Mouse (Mus musculus) liver, embryonic 16.5 days (tissue): ENCODE measurements around the gene AL607142.1. TPM values are rescaled to one million over a fixed set of nuclear protein-coding genes. Genes with fewer than 3 reads are reported as not detected.

Experiments
- ATAC-seq: fragments of 200-750 bp; cut with Nextera tagmentation; 2 replicates; pipeline ENCODE4 v1.8.0; 2017; ENCODE audit warnings: low read depth, mild to moderate bottlenecking, moderate number of reproducible peaks, moderate library complexity
- H3K27ac ChIP-seq: fragments of 300-500 bp; sonication (generic); 2 replicates; pipeline ENCODE4 v1.5.1; 2014; ENCODE audit warnings: mild to moderate bottlenecking, low read length
- H3K27me3 ChIP-seq: fragments of 300-500 bp; sonication (generic); 2 replicates; pipeline ENCODE4 v1.6.1; 2014; ENCODE audit warnings: low read depth, low read length, mixed read lengths; ENCODE audit not compliant: control insufficient read depth, insufficient read depth
- H3K36me3 ChIP-seq: fragments of 300-500 bp; sonication (generic); 2 replicates; pipeline ENCODE4 v1.6.1; 2014; ENCODE audit warnings: mild to moderate bottlenecking; ENCODE audit not compliant: control insufficient read depth, insufficient read depth
- H3K4me1 ChIP-seq: fragments of 300-500 bp; sonication (generic); 2 replicates; pipeline ENCODE4 v1.6.1; 2014; ENCODE audit warnings: low read depth, low read length, mixed read lengths; ENCODE audit not compliant: control insufficient read depth
- H3K4me2 ChIP-seq: fragments of 300-500 bp; sonication (generic); 2 replicates; pipeline ENCODE4 v1.6.1; 2014; ENCODE audit warnings: low read depth, low read length, mixed read lengths
- H3K4me3 ChIP-seq: fragments of 300-500 bp; sonication (generic); 2 replicates; pipeline ENCODE4 v1.5.1; 2014; ENCODE audit warnings: low read depth, mild to moderate bottlenecking, low read length
- H3K9ac ChIP-seq: fragments of 300-500 bp; sonication (generic); 2 replicates; pipeline ENCODE4 v1.6.1; 2014; ENCODE audit warnings: low read depth, low read length
- H3K9me3 ChIP-seq: fragments of 300-500 bp; sonication (generic); replicated peaks from 2 replicates; pipeline ENCODE4 v1.6.1; 2016; ENCODE audit warnings: low read length; ENCODE audit not compliant: control insufficient read depth
- WGBS: fragments of 180-500 bp; shearing (Covaris S2); extraction: QIAGEN DNeasy Blood & Tissue Kit; methylation state at CpG from one replicate; pipeline ENCODE4 v1.1.7; 2014; ENCODE audit not compliant: insufficient replicate concordance; 5-methylcytosine and 5-hydroxymethylcytosine counted together
- polyA plus RNA-seq: library from polyadenylated mRNA; unstranded; fragments of >200 nt; fragmentation: Nextera tagmentation; extraction: Ambion mirVana; gene quantifications from 2 replicates; pipeline ENCODE4 v1.2.1, GENCODE M21; 2015

The AL607142.1 gene
- polyA plus RNA-seq, 1 experiment from 2014 or later = not detected

- Histone ChIP-seq H3K27ac (no peak overlapping the region), H3K9me3 (no peaks in the 10 kb centered on the region), H3K36me3 (no peaks in the 10 kb centered on the region), H3K27me3 (peaks cover 24% of the 10 kb centered on the region), H3K9ac (no peak overlapping the region), H3K4me2 (no peak overlapping the region), H3K4me3 (no peak overlapping the region), H3K4me1 (no peaks in the 10 kb centered on the region)
- WGBS = 61% methylated on average over 4 of the region's 4 CpGs
- ATAC-seq = no peak
Measured at GRCm38 (mm10) chr4:120036294-120036693, 28.5 kb upstream of the AL607142.1 start.

- Histone ChIP-seq H3K9ac (no peak overlapping the region), H3K4me1 (no peaks in the 10 kb centered on the region), H3K4me2 (no peak overlapping the region), H3K27ac (no peak overlapping the region), H3K4me3 (no peak overlapping the region), H3K27me3 (peaks cover 22% of the 10 kb centered on the region), H3K36me3 (no peaks in the 10 kb centered on the region), H3K9me3 (no peaks in the 10 kb centered on the region)
- no peak for ATAC-seq
- WGBS = 27% methylated on average over 7 of the region's 7 CpGs
Measured at GRCm38 (mm10) chr4:120037007-120037406, 27.8 kb upstream of the AL607142.1 start.

GRCm38 (mm10) chr4:120041520-120041919, 23.3 kb upstream of the AL607142.1 start:
- no peaks in the 10 kb centered on the region for H3K36me3 ChIP-seq
- H3K9me3 ChIP-seq = no peaks in the 10 kb centered on the region
- no peak for ATAC-seq
- H3K9ac ChIP-seq = no peak overlapping the region
- no peak overlapping the region for H3K27ac ChIP-seq
- H3K4me3 ChIP-seq = no peak overlapping the region
- H3K27me3 ChIP-seq = no peaks in the 10 kb centered on the region
- 39% methylated on average over 2 of the region's 2 CpGs for WGBS
- H3K4me2 ChIP-seq = no peak overlapping the region
- no peaks in the 10 kb centered on the region for H3K4me1 ChIP-seq

GRCm38 (mm10) chr4:120042480-120042879, 22.3 kb upstream of the AL607142.1 start:
- H3K4me2 ChIP-seq = no peak overlapping the region
- no peak for ATAC-seq

GRCm38 (mm10) chr4:120044612-120045011, 20.2 kb upstream of the AL607142.1 start:
- no peak for ATAC-seq

More at GRCm38 (mm10) chr4:120042480-120042879, 22.3 kb upstream of the AL607142.1 start:
- Histone ChIP-seq H3K27me3 (no peaks in the 10 kb centered on the region), H3K36me3 (no peaks in the 10 kb centered on the region), H3K9me3 (no peaks in the 10 kb centered on the region), H3K4me3 (no peak overlapping the region), H3K9ac (no peak overlapping the region), H3K27ac (no peak overlapping the region), H3K4me1 (no peaks in the 10 kb centered on the region)
- 71% methylated on average over 7 of the region's 7 CpGs for WGBS

GRCm38 (mm10) chr4:120045131-120045537, 19.7 kb upstream of the AL607142.1 start:
- 38% methylated on average over 5 of the region's 5 CpGs for WGBS
- Histone ChIP-seq H3K27me3 (no peaks in the 10 kb centered on the region), H3K4me3 (no peak overlapping the region), H3K4me1 (no peaks in the 10 kb centered on the region), H3K27ac (no peak overlapping the region), H3K9ac (no peak overlapping the region), H3K36me3 (no peaks in the 10 kb centered on the region), H3K4me2 (no peak overlapping the region), H3K9me3 (no peaks in the 10 kb centered on the region)
- no peak for ATAC-seq

More at GRCm38 (mm10) chr4:120044612-120045011, 20.2 kb upstream of the AL607142.1 start:
- H3K27me3 ChIP-seq = no peaks in the 10 kb centered on the region
- 62% methylated on average over 5 of the region's 5 CpGs for WGBS
- H3K4me1 ChIP-seq = no peaks in the 10 kb centered on the region
- H3K9ac ChIP-seq = no peak overlapping the region
- no peaks in the 10 kb centered on the region for H3K9me3 ChIP-seq
- no peak overlapping the region for H3K4me3 ChIP-seq
- no peaks in the 10 kb centered on the region for H3K36me3 ChIP-seq
- H3K4me2 ChIP-seq = no peak overlapping the region
- H3K27ac ChIP-seq = no peak overlapping the region

GRCm38 (mm10) chr4:120045871-120046270, 18.9 kb upstream of the AL607142.1 start:
- Histone ChIP-seq H3K4me2 (no peak overlapping the region), H3K27ac (no peak overlapping the region), H3K27me3 (no peaks in the 10 kb centered on the region), H3K4me3 (no peak overlapping the region), H3K9me3 (no peaks in the 10 kb centered on the region), H3K9ac (no peak overlapping the region), H3K36me3 (no peaks in the 10 kb centered on the region), H3K4me1 (no peaks in the 10 kb centered on the region)
- ATAC-seq = no peak
- WGBS = 58% methylated on average over 7 of the region's 7 CpGs

- no peak for ATAC-seq
- H3K4me1 ChIP-seq = no peaks in the 10 kb centered on the region
- no peaks in the 10 kb centered on the region for H3K9me3 ChIP-seq
- H3K9ac ChIP-seq = no peak overlapping the region
- WGBS = 20% methylated on average over 4 of the region's 4 CpGs
- no peaks in the 10 kb centered on the region for H3K36me3 ChIP-seq
- no peak overlapping the region for H3K4me3 ChIP-seq
- H3K27me3 ChIP-seq = no peaks in the 10 kb centered on the region
- no peak overlapping the region for H3K27ac ChIP-seq
- H3K4me2 ChIP-seq = no peak overlapping the region
Measured at GRCm38 (mm10) chr4:120047060-120047459, 17.7 kb upstream of the AL607142.1 start.

GRCm38 (mm10) chr4:120048274-120048673, 16.5 kb upstream of the AL607142.1 start:
- Histone ChIP-seq H3K27me3 (no peaks in the 10 kb centered on the region), H3K4me2 (no peak overlapping the region), H3K9me3 (no peaks in the 10 kb centered on the region), H3K4me3 (no peak overlapping the region), H3K9ac (no peak overlapping the region), H3K36me3 (no peaks in the 10 kb centered on the region), H3K27ac (no peak overlapping the region), H3K4me1 (no peaks in the 10 kb centered on the region)
- 60% methylated on average over 4 of the region's 4 CpGs for WGBS
- ATAC-seq = no peak
